Mouse (Mus musculus) thymus, adult 2 months (tissue): ENCODE data around the gene Irf6.

Source experiments
- CTCF ChIP-seq: fragments of 200-500 bp; IDR thresholded peaks from 2 replicates; pipeline ENCODE4 v1.5.1; 2012; ENCODE audit warnings: mild to moderate bottlenecking, control low read depth, low read length, moderate library complexity, borderline replicate concordance; ENCODE audit not compliant: control insufficient read depth, poor library complexity, insufficient read depth; ENCODE audit errors: extremely low read depth
- POLR2A ChIP-seq: fragments of 200-500 bp; IDR thresholded peaks from 2 replicates; pipeline ENCODE4 v1.6.1; 2012; ENCODE audit warnings: mild to moderate bottlenecking, low read length, control low read depth, moderate library complexity; ENCODE audit not compliant: control insufficient read depth, poor library complexity, insufficient read depth; ENCODE audit errors: extremely low read depth

- TF ChIP-seq CTCF (no peak), POLR2A (no peak)
Observed at GRCm38 (mm10) chr1:193197494-193198205, 44.7 kb downstream of the Irf6 start.
